Mouse (Mus musculus) kidney, postnatal 0 days (tissue): ENCODE data around the gene Gm43064. TPM values are rescaled to one million over a fixed set of nuclear protein-coding genes. Genes with fewer than 3 reads are reported as not detected.

Experiments used
- ATAC-seq: fragments of 200-750 bp; cut with Nextera tagmentation; replicated peaks from 2 replicates; pipeline ENCODE4 v1.8.0; 2017; ENCODE audit warnings: low read depth, moderate number of reproducible peaks, moderate TSS enrichment, moderate library complexity; ENCODE audit not compliant: low FRiP score
- DNase-seq: peaks from one replicate; pipeline ENCODE4 v3.0.0-alpha.2; 2016; ENCODE audit warnings: low spot score
- H3K27ac ChIP-seq: fragments of 300-500 bp; sonication (generic); 2 replicates; pipeline ENCODE4 v1.5.1; 2014; ENCODE audit warnings: mild to moderate bottlenecking
- H3K27me3 ChIP-seq: fragments of 300-500 bp; sonication (generic); 2 replicates; pipeline ENCODE4 v1.6.1; 2014; ENCODE audit warnings: low read length, mixed read lengths; ENCODE audit not compliant: insufficient read depth
- H3K36me3 ChIP-seq: fragments of 300-500 bp; sonication (generic); 2 replicates; pipeline ENCODE4 v1.6.1; 2014; ENCODE audit warnings: low read length, mixed read lengths; ENCODE audit not compliant: insufficient read depth
- H3K4me1 ChIP-seq: fragments of 300-500 bp; sonication (generic); replicated peaks from 2 replicates; pipeline ENCODE4 v1.6.1; 2014; ENCODE audit warnings: antibody characterized with exemption, low read length, mixed read lengths; ENCODE audit not compliant: insufficient read depth
- H3K4me2 ChIP-seq: fragments of 300-500 bp; sonication (generic); 2 replicates; pipeline ENCODE4 v1.6.1; 2014; ENCODE audit warnings: mild to moderate bottlenecking, low read length, moderate library complexity, mixed read lengths
- H3K4me3 ChIP-seq: fragments of 300-500 bp; sonication (generic); replicated peaks from 2 replicates; pipeline ENCODE4 v1.5.1; 2014; ENCODE audit warnings: low read depth, low read length
- H3K9ac ChIP-seq: fragments of 300-500 bp; sonication (generic); 2 replicates; pipeline ENCODE4 v1.6.1; 2014; ENCODE audit warnings: low read depth, low read length
- H3K9me3 ChIP-seq: fragments of 300-500 bp; sonication (generic); replicated peaks from 2 replicates; pipeline ENCODE4 v1.6.1; 2016; ENCODE audit warnings: low read length, inconsistent platforms, mixed read lengths
- CTCF ChIP-seq: IDR thresholded peaks from 2 replicates; pipeline ENCODE4 v1.5.1; 2016; ENCODE audit warnings: antibody characterized with exemption, low read depth, mild to moderate bottlenecking, moderate library complexity
- WGBS: fragments of 180-500 bp; shearing (Covaris S2); extraction: QIAGEN DNeasy Blood & Tissue Kit; methylation state at CpG from one replicate; pipeline ENCODE4 v1.1.7; 2014; 5-methylcytosine and 5-hydroxymethylcytosine counted together
- polyA plus RNA-seq: library from polyadenylated mRNA; unstranded; fragments of >200 nt; fragmentation: Nextera tagmentation; extraction: Ambion mirVana; gene quantifications from 2 replicates; pipeline ENCODE4 v1.2.1, GENCODE M21; 2015

Gm43064 gene
- polyA plus RNA-seq, 1 experiment from 2014 or later, result 0.12 TPM

- no peaks in the 10 kb centered on the region for H3K36me3 ChIP-seq
- 77% methylated on average over 4 of the region's 4 CpGs for WGBS
- H3K4me2 ChIP-seq, result no peak overlapping the region
- no peak for TF ChIP-seq CTCF
- no peak overlapping the region for H3K27ac ChIP-seq
- H3K4me1 ChIP-seq, result no peaks in the 10 kb centered on the region
- DNase-seq (no peak), ATAC-seq (no peak)
- H3K4me3 ChIP-seq, result no peak overlapping the region
- no peaks in the 10 kb centered on the region for H3K9me3 ChIP-seq
- H3K27me3 ChIP-seq, result no peaks in the 10 kb centered on the region
- no peak overlapping the region for H3K9ac ChIP-seq
Observed at GRCm38 (mm10) chr3:103868008-103868407, 58.6 kb downstream of the Gm43064 start.

- ATAC-seq (no peak), DNase-seq (no peak)
- Histone ChIP-seq H3K9me3 (no peaks in the 10 kb centered on the region), H3K36me3 (no peaks in the 10 kb centered on the region), H3K27me3 (no peaks in the 10 kb centered on the region), H3K27ac (no peak overlapping the region), H3K4me2 (no peak overlapping the region), H3K9ac (no peak overlapping the region), H3K4me1 (no peaks in the 10 kb centered on the region), H3K4me3 (no peak overlapping the region)
- WGBS, result 41% methylated on average over 3 of the region's 3 CpGs
- TF ChIP-seq CTCF, result no peak
Observed at GRCm38 (mm10) chr3:103872663-103873098, 63.3 kb downstream of the Gm43064 start.

- TF ChIP-seq CTCF, result no peak
- no peaks in the 10 kb centered on the region for H3K36me3 ChIP-seq
- H3K4me3 ChIP-seq, result no peak overlapping the region
- no peaks in the 10 kb centered on the region for H3K27me3 ChIP-seq
- 72% methylated on average over 7 of the region's 7 CpGs for WGBS
- H3K9me3 ChIP-seq, result no peaks in the 10 kb centered on the region
- H3K27ac ChIP-seq, result no peak overlapping the region
- DNase-seq, result no peak
- no peak for ATAC-seq
- H3K4me2 ChIP-seq, result no peak overlapping the region
- H3K9ac ChIP-seq, result no peak overlapping the region
- H3K4me1 ChIP-seq, result no peaks in the 10 kb centered on the region
Observed at GRCm38 (mm10) chr3:103874329-103874728, 65.0 kb downstream of the Gm43064 start.

GRCm38 (mm10) chr3:103885946-103886345 lies 76.6 kb downstream of the Gm43064 start:
- TF ChIP-seq CTCF, result no peak
- WGBS, result 60% methylated on average over 11 of the region's 11 CpGs
- no peak overlapping the region for H3K27ac ChIP-seq

GRCm38 (mm10) chr3:103887581-103887980 lies 78.2 kb downstream of the Gm43064 start:
- peak; percentile 78 for DNase-seq

More at GRCm38 (mm10) chr3:103885946-103886345, 76.6 kb downstream of the Gm43064 start:
- Histone ChIP-seq H3K4me2 (no peak overlapping the region), H3K36me3 (no peaks in the 10 kb centered on the region), H3K9me3 (no peaks in the 10 kb centered on the region), H3K27me3 (no peaks in the 10 kb centered on the region), H3K4me3 (no peak overlapping the region), H3K9ac (no peak overlapping the region), H3K4me1 (no peaks in the 10 kb centered on the region)
- ATAC-seq (no peak), DNase-seq (no peak)

More at GRCm38 (mm10) chr3:103887581-103887980, 78.2 kb downstream of the Gm43064 start:
- Histone ChIP-seq H3K4me2 (no peak overlapping the region), H3K27ac (no peak overlapping the region), H3K27me3 (no peaks in the 10 kb centered on the region), H3K9me3 (no peaks in the 10 kb centered on the region), H3K36me3 (no peaks in the 10 kb centered on the region), H3K4me3 (no peak overlapping the region), H3K9ac (no peak overlapping the region), H3K4me1 (no peaks in the 10 kb centered on the region)
- ATAC-seq, result no peak
- WGBS, result 27% methylated on average over 3 of the region's 3 CpGs
- peak; percentile 82 for TF ChIP-seq CTCF

Other genes with a start within 250 kb of the Gm43064 start
- gene Syt6, start 234.3 kb upstream of the Gm43064 start, polyA plus RNA-seq, result 0.05 TPM in 1 of 2 replicates, not detected in the other
- 0.26 and 0.46 TPM in 2 replicates for gene Atg4a-ps, start 163.5 kb upstream of the Gm43064 start, polyA plus RNA-seq
- 48.5 and 51.2 TPM in 2 replicates for gene Olfml3, start 71.6 kb upstream of the Gm43064 start, polyA plus RNA-seq
- not detected in 2 replicates for gene Gm10964, start 70.2 kb upstream of the Gm43064 start, polyA plus RNA-seq
- 9.8 and 10.2 TPM in 2 replicates for gene Hipk1, start 18.0 kb upstream of the Gm43064 start, polyA plus RNA-seq
- 23.1 and 27.1 TPM in 2 replicates for gene Dclre1b, start 129 bp upstream of the Gm43064 start, polyA plus RNA-seq
- 15.9 and 16.3 TPM in 2 replicates for gene Ap4b1, start 53 bp upstream of the Gm43064 start, polyA plus RNA-seq
- gene Bcl2l15, start 23.0 kb downstream of the Gm43064 start, polyA plus RNA-seq, result 0.08 TPM in 1 of 2 replicates, not detected in the other
- gene Ptpn22, start 50.2 kb downstream of the Gm43064 start, polyA plus RNA-seq, result 0.57 and 0.79 TPM in 2 replicates
- gene Rsbn1, start 104.5 kb downstream of the Gm43064 start, polyA plus RNA-seq, result 10.8 and 11.4 TPM in 2 replicates
- 21.8 TPM in 2 replicates for gene Phtf1, start 158.5 kb downstream of the Gm43064 start, polyA plus RNA-seq